Mouse (Mus musculus) spleen, adult 2 months (tissue): Measurements from ENCODE around the gene Nme6. TPM values are rescaled to one million over a fixed set of nuclear protein-coding genes. Genes with fewer than 3 reads are reported as not detected.

Source experiments
- DNase-seq, 2 experiments: peaks; one replicate each; pipeline versions ENCODE4 v3.0.0 to v3.0.0-alpha.2; 2012 to 2021; ENCODE audit warnings: low spot score in 2 of 2, low read depth in 1 of 2
- H3K27ac ChIP-seq: fragments of 200-500 bp; 2 replicates; pipeline ENCODE4 v1.5.1; 2012; ENCODE audit warnings: low read length, inconsistent platforms; ENCODE audit not compliant: insufficient read depth
- H3K27me3 ChIP-seq: fragments of 200-500 bp; 2 replicates; pipeline ENCODE4 v1.6.1; 2012; ENCODE audit warnings: mild to moderate bottlenecking, moderate library complexity, low read length, inconsistent platforms; ENCODE audit not compliant: control insufficient read depth, insufficient read depth
- H3K36me3 ChIP-seq: fragments of 200-500 bp; 2 replicates; pipeline ENCODE4 v1.6.1; 2012; ENCODE audit warnings: mild to moderate bottlenecking, low read length, inconsistent platforms; ENCODE audit not compliant: control insufficient read depth, insufficient read depth
- H3K4me1 ChIP-seq: fragments of 200-500 bp; 2 replicates; pipeline ENCODE4 v1.6.1; 2011; ENCODE audit warnings: inconsistent platforms; ENCODE audit not compliant: control insufficient read depth, insufficient read depth, insufficient read length
- H3K4me3 ChIP-seq: fragments of 200-500 bp; 2 replicates; pipeline ENCODE4 v1.5.1; 2011; ENCODE audit warnings: mild to moderate bottlenecking, inconsistent platforms; ENCODE audit not compliant: insufficient read depth, insufficient read length; ENCODE audit errors: extremely low read depth
- CTCF ChIP-seq: fragments of 200-500 bp; IDR thresholded peaks from 2 replicates; pipeline ENCODE4 v1.5.1; 2011; ENCODE audit warnings: mild to moderate bottlenecking, inconsistent platforms; ENCODE audit not compliant: insufficient read depth, insufficient read length, insufficient replicate concordance; ENCODE audit errors: extremely low read depth
- POLR2A ChIP-seq: fragments of 200-500 bp; IDR thresholded peaks from 2 replicates; pipeline ENCODE4 v1.6.1; 2011; ENCODE audit warnings: low read depth, low read length, inconsistent platforms
- WGBS: fragments of 180-500 bp; shearing (Covaris S2); methylation state at CpG from one replicate; pipeline ENCODE4 v1.1.7; 2018; 5-methylcytosine and 5-hydroxymethylcytosine counted together
- polyA plus RNA-seq: library from polyadenylated mRNA; depleted of rRNA; stranded (reverse); fragments of >200 nt; gene quantifications from 2 replicates; pipeline ENCODE4 v1.2.3, GENCODE M21; 2012; rRNA removed

The Nme6 gene
- polyA plus RNA-seq, 1 experiment: 9.4 TPM

GRCm38 (mm10) chr9:109879305-109879704, 46.8 kb downstream of the Nme6 start:
- no peak overlapping the region for H3K4me3 ChIP-seq
- no peak for TF ChIP-seq POLR2A
- no peak for TF ChIP-seq CTCF
- H3K27ac ChIP-seq: no peak overlapping the region
- H3K36me3 ChIP-seq: peaks cover 31% of the 10 kb centered on the region
- peaks cover 6% of the 10 kb centered on the region for H3K4me1 ChIP-seq
- no peaks in the 10 kb centered on the region for H3K27me3 ChIP-seq
- DNase-seq: no peak
- WGBS: 100% methylated on average over 1 of the region's 1 CpGs

- no peak overlapping the region for H3K27ac ChIP-seq
- H3K36me3 ChIP-seq: peaks cover 55% of the 10 kb centered on the region
- no peaks in the 10 kb centered on the region for H3K27me3 ChIP-seq
- H3K4me1 ChIP-seq: no peaks in the 10 kb centered on the region
- WGBS: 88% methylated on average over 4 of the region's 4 CpGs
- H3K4me3 ChIP-seq: no peak overlapping the region
- TF ChIP-seq CTCF (no peak), POLR2A (no peak)
- no peak for DNase-seq
Measured at GRCm38 (mm10) chr9:109886259-109886658, 53.7 kb downstream of the Nme6 start.

- Histone ChIP-seq H3K36me3 (peaks cover 61% of the 10 kb centered on the region), H3K27me3 (no peaks in the 10 kb centered on the region), H3K4me3 (no peak overlapping the region), H3K4me1 (no peaks in the 10 kb centered on the region), H3K27ac (no peak overlapping the region)
- no peak for DNase-seq
- WGBS: 88% methylated on average over 5 of the region's 5 CpGs
- TF ChIP-seq POLR2A (no peak), CTCF (no peak)
Measured at GRCm38 (mm10) chr9:109887321-109887720, 54.8 kb downstream of the Nme6 start.

GRCm38 (mm10) chr9:109891501-109891900, 59.0 kb downstream of the Nme6 start:
- no peak for DNase-seq
- Histone ChIP-seq H3K27me3 (no peaks in the 10 kb centered on the region), H3K36me3 (peaks cover 42% of the 10 kb centered on the region)

More at GRCm38 (mm10) chr9:109891501-109891900, 59.0 kb downstream of the Nme6 start:
- Histone ChIP-seq H3K4me3 (no peak overlapping the region), H3K4me1 (no peaks in the 10 kb centered on the region), H3K27ac (no peak overlapping the region)
- no peak for TF ChIP-seq CTCF
- TF ChIP-seq POLR2A: no peak
- WGBS: 95% methylated on average over 8 of the region's 8 CpGs

Other genes with a start within 250 kb of the Nme6 start
- gene Fbxw24, start 206.7 kb upstream of the Nme6 start, polyA plus RNA-seq: not detected in 2 replicates
- not detected in 2 replicates for gene Fbxw25, start 168.1 kb upstream of the Nme6 start, polyA plus RNA-seq
- not detected in 2 replicates for gene Fbxw18, start 130.0 kb upstream of the Nme6 start, polyA plus RNA-seq
- gene Fbxw26, start 86.7 kb upstream of the Nme6 start, polyA plus RNA-seq: not detected in 2 replicates
- gene Fbxw27, start 42.1 kb upstream of the Nme6 start, polyA plus RNA-seq: not detected in 2 replicates
- gene Spink8, start 20.5 kb upstream of the Nme6 start, polyA plus RNA-seq: not detected in 2 replicates
- gene Camp, start 16.9 kb downstream of the Nme6 start, polyA plus RNA-seq: 58.3 and 103 TPM in 2 replicates
- gene Cdc25a, start 42.8 kb downstream of the Nme6 start, polyA plus RNA-seq: 4.0 and 5.6 TPM in 2 replicates
- 103 and 119 TPM in 2 replicates for gene Map4, start 98.7 kb downstream of the Nme6 start, polyA plus RNA-seq